Mouse (Mus musculus): Measurements from ENCODE around the gene Lemd2. TPM values are rescaled to one million over a fixed set of nuclear protein-coding genes. Genes with fewer than 3 reads are reported as not detected.

The Lemd2 gene
- 62.4 TPM for polyA plus RNA-seq (2017; shearing (Covaris generic))

DNA sequence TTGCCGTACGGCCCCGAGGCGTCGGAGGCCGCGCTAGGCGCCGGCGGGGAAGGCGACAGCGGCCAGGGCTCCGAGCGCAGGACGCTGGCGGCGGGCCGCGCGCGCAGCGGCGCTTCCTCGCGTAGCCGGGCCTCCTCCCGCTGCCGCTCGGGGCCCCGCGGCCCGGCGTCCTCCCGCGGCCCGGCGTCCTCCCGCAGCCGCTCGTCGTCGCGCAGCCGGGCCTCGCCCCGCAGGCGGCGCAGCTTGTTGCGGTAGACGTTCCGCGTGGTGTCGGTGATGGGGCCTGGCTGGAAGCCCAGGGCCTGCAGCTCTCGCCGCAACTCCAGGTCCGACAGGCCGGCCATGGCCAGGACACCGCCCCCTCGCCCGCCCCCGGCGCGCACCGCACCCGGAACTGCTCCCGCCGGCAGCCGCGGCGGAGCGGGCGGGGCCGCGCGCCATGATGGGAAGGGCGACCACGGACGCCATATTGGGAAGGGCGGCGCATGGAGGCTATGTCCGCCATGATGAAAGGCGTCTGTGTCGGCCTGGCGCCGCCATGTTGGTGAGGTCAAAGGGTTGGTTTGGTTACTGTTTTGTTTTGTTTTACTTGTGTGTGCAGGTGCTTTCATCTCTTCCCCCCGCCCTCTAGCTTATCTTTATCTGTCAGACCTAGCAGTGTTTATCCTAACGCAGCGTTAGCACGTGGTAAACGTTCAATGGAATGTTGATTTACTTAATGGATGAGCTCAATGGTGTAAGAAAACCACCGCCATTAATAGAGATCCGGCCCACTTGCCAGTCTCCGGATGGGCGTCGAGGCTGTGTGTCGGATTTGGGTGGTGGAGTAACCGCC, at the start of gene Lemd2:
Lemd2 (minus strand) TSS at position 395 of the 835 bp plus-strand sequence.

DNA sequence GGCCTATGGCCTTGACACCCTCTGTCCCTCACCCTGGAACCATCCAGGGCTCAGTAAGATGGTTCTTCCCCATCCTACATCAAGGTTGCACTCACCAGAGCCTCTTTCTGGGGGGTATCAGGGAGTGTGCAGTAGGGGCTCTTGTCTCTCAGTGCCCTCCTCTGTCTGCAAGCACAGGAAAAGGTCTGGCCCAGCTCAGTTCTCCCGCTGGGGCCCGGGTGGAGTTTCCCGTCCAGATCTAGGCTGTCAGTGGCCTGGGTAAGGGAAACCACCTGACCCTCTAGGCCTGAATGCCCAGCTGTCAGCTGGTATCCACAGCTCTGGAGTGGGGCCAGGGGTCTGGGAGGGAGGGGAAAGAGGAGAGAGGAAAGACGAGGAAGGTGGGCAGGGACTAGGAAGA, 36.7 kb downstream of the Lemd2 start, which contains the start of gene Ip6k3:
Ip6k3 (minus strand) TSS at position 251 of the 400 bp plus-strand sequence.

Other genes with a start within 250 kb of the Lemd2 start
- 19.5 TPM for gene Zbtb9, start 231.3 kb downstream of the Lemd2 start, polyA plus RNA-seq (2017; shearing (Covaris generic))
- 0.64 TPM for gene Bak1, start 175.5 kb downstream of the Lemd2 start, polyA plus RNA-seq (2017; shearing (Covaris generic))
- 26.1 TPM for gene Itpr3, start 147.2 kb downstream of the Lemd2 start, polyA plus RNA-seq (2017; shearing (Covaris generic))
- 64.4 TPM for gene Uqcc2, start 70.6 kb downstream of the Lemd2 start, polyA plus RNA-seq (2017; shearing (Covaris generic))
- gene Ip6k3, start 36.7 kb downstream of the Lemd2 start, polyA plus RNA-seq (2017; shearing (Covaris generic)): not detected

Data from effector memory CD4-positive, alpha-beta T cell, adult 5 months (primary cell).